Mouse (Mus musculus): ENCODE measurements around the gene Zfp423. TPM values are rescaled to one million over a fixed set of nuclear protein-coding genes. Genes with fewer than 3 reads are reported as not detected.
"Not testable (repeated sequence)": the region's sequence is repeated elsewhere in the genome, so short reads cannot be mapped to it uniquely, and the experiment has no call there.

The Zfp423 gene
- polyA plus RNA-seq, 1 experiment from 2014 or later, result 10.9 TPM

- Histone ChIP-seq H3K9ac (no peak overlapping the region), H3K27me3 (no peaks in the 10 kb centered on the region), H3K36me3 (no peaks in the 10 kb centered on the region), H3K9me3 (replicated peaks) (no peaks in the 10 kb centered on the region), H3K4me1 (peaks cover 6% of the 10 kb centered on the region; the same call in 1 of the 2 replicates), H3K4me3 (replicated peaks) (no peak overlapping the region), H3K4me2 (no peak overlapping the region), H3K27ac (no peak overlapping the region)
- no peak for ATAC-seq (replicated peaks; ENCODE audit: low FRiP score)
- 49% methylated on average over 5 of the region's 5 CpGs for WGBS
Observed at GRCm38 (mm10) chr8:87851380-87851779, 108.0 kb downstream of the Zfp423 start.

- H3K27ac ChIP-seq, result no peak overlapping the region
Observed at GRCm38 (mm10) chr8:87848836-87849235, 110.6 kb downstream of the Zfp423 start.

GRCm38 (mm10) chr8:87847796-87848195 is 111.6 kb downstream of the Zfp423 start:
- H3K4me2 ChIP-seq, result no peak overlapping the region
- no peaks in the 10 kb centered on the region for H3K27me3 ChIP-seq
- H3K36me3 ChIP-seq, result no peaks in the 10 kb centered on the region
- H3K9ac ChIP-seq, result no peak overlapping the region
- H3K27ac ChIP-seq, result no peak overlapping the region
- H3K9me3 ChIP-seq (replicated peaks), result no peaks in the 10 kb centered on the region
- H3K4me1 ChIP-seq, result peaks cover 6% of the 10 kb centered on the region; the same call in 1 of the 2 replicates
- WGBS, result 75% methylated on average over 6 of the region's 6 CpGs
- ATAC-seq (replicated peaks; ENCODE audit: low FRiP score), result no peak
- no peak overlapping the region for H3K4me3 ChIP-seq (replicated peaks)

More at GRCm38 (mm10) chr8:87848836-87849235, 110.6 kb downstream of the Zfp423 start:
- no peak overlapping the region for H3K4me2 ChIP-seq
- no peaks in the 10 kb centered on the region for H3K36me3 ChIP-seq
- no peak overlapping the region for H3K9ac ChIP-seq
- H3K9me3 ChIP-seq (replicated peaks), result no peaks in the 10 kb centered on the region
- H3K4me3 ChIP-seq (replicated peaks), result no peak overlapping the region
- no peaks in the 10 kb centered on the region for H3K27me3 ChIP-seq
- no peak for ATAC-seq (replicated peaks; ENCODE audit: low FRiP score)
- H3K4me1 ChIP-seq, result peaks cover 6% of the 10 kb centered on the region; the same call in 1 of the 2 replicates
- 83% methylated on average over 5 of the region's 5 CpGs for WGBS

- H3K27me3 ChIP-seq; H3K4me2 ChIP-seq; ATAC-seq (replicated peaks; ENCODE audit: low FRiP score); H3K27ac ChIP-seq; H3K9ac ChIP-seq; H3K9me3 ChIP-seq (replicated peaks); H3K36me3 ChIP-seq; H3K4me3 ChIP-seq (replicated peaks): not testable (repeated sequence)
- 79% methylated on average over 11 of the region's 11 CpGs for WGBS
- peaks cover 21% of the 10 kb centered on the region for H3K4me1 ChIP-seq
Observed at GRCm38 (mm10) chr8:87842096-87842495, 117.3 kb downstream of the Zfp423 start.

- peaks cover 70% of the 10 kb centered on the region for H3K4me1 ChIP-seq
Observed at GRCm38 (mm10) chr8:87837266-87837665, 122.1 kb downstream of the Zfp423 start.

GRCm38 (mm10) chr8:87836866-87837265 is 122.5 kb downstream of the Zfp423 start:
- Histone ChIP-seq H3K9ac (no peak overlapping the region), H3K27ac (peak overlapping the region; percentile 39)
- WGBS, result 23% methylated on average over 16 of the region's 16 CpGs

More at GRCm38 (mm10) chr8:87837266-87837665, 122.1 kb downstream of the Zfp423 start:
- H3K9me3 ChIP-seq (replicated peaks), result no peaks in the 10 kb centered on the region
- H3K27ac ChIP-seq, result peak overlapping the region; percentile 39
- 23% methylated on average over 6 of the region's 6 CpGs for WGBS
- no peaks in the 10 kb centered on the region for H3K27me3 ChIP-seq
- ATAC-seq (replicated peaks; ENCODE audit: low FRiP score), result no peak
- H3K36me3 ChIP-seq, result no peaks in the 10 kb centered on the region
- peak overlapping the region; percentile 34 for H3K4me2 ChIP-seq
- H3K4me3 ChIP-seq (replicated peaks), result no peak overlapping the region
- H3K9ac ChIP-seq, result no peak overlapping the region

GRCm38 (mm10) chr8:87835924-87836323 is 123.5 kb downstream of the Zfp423 start:
- Histone ChIP-seq H3K27me3 (no peaks in the 10 kb centered on the region), H3K4me2 (no peak overlapping the region; the same call in 1 of the 2 replicates), H3K36me3 (no peaks in the 10 kb centered on the region), H3K4me1 (peaks cover 76% of the 10 kb centered on the region), H3K9me3 (replicated peaks) (no peaks in the 10 kb centered on the region), H3K27ac (peak overlapping the region; percentile 80), H3K9ac (no peak overlapping the region), H3K4me3 (replicated peaks) (no peak overlapping the region)
- no peak for ATAC-seq (replicated peaks; ENCODE audit: low FRiP score)
- WGBS, result 20% methylated on average over 7 of the region's 7 CpGs

More at GRCm38 (mm10) chr8:87836866-87837265, 122.5 kb downstream of the Zfp423 start:
- peak; percentile 70 for ATAC-seq (replicated peaks; ENCODE audit: low FRiP score)
- Histone ChIP-seq H3K27me3 (no peaks in the 10 kb centered on the region), H3K4me3 (replicated peaks) (no peak overlapping the region), H3K36me3 (no peaks in the 10 kb centered on the region), H3K4me1 (peaks cover 72% of the 10 kb centered on the region), H3K9me3 (replicated peaks) (no peaks in the 10 kb centered on the region), H3K4me2 (peak overlapping the region; percentile 34)

GRCm38 (mm10) chr8:87835411-87835821 is 124.0 kb downstream of the Zfp423 start:
- Histone ChIP-seq H3K36me3 (no peaks in the 10 kb centered on the region), H3K27me3 (no peaks in the 10 kb centered on the region), H3K9me3 (replicated peaks) (no peaks in the 10 kb centered on the region), H3K4me2 (peak overlapping the region; percentile 48), H3K9ac (0 out of 2 replicates have a peak overlapping the region, but pooled peaks have one; percentile 1), H3K27ac (peak overlapping the region; percentile 80), H3K4me1 (peaks cover 79% of the 10 kb centered on the region), H3K4me3 (replicated peaks) (no peak overlapping the region)
- WGBS, result 8% methylated on average over 11 of the region's 11 CpGs
- ATAC-seq (replicated peaks; ENCODE audit: low FRiP score), result no peak

GRCm38 (mm10) chr8:87834656-87835055 is 124.7 kb downstream of the Zfp423 start:
- Histone ChIP-seq H3K9me3 (replicated peaks) (no peaks in the 10 kb centered on the region), H3K9ac (no peak overlapping the region), H3K36me3 (no peaks in the 10 kb centered on the region), H3K4me1 (peaks cover 83% of the 10 kb centered on the region), H3K27ac (no peak overlapping the region), H3K27me3 (no peaks in the 10 kb centered on the region), H3K4me3 (replicated peaks) (no peak overlapping the region), H3K4me2 (no peak overlapping the region)
- ATAC-seq (replicated peaks; ENCODE audit: low FRiP score), result no peak
- WGBS, result 36% methylated on average over 5 of the region's 5 CpGs

- no peak overlapping the region for H3K4me3 ChIP-seq (replicated peaks)
- no peak overlapping the region for H3K9ac ChIP-seq
- H3K27me3 ChIP-seq, result no peaks in the 10 kb centered on the region
- H3K27ac ChIP-seq, result no peak overlapping the region
- H3K4me2 ChIP-seq, result no peak overlapping the region
- ATAC-seq (replicated peaks; ENCODE audit: low FRiP score), result no peak
- 43% methylated on average over 12 of the region's 12 CpGs for WGBS
- no peaks in the 10 kb centered on the region for H3K9me3 ChIP-seq (replicated peaks)
- peaks cover 83% of the 10 kb centered on the region for H3K4me1 ChIP-seq
- no peaks in the 10 kb centered on the region for H3K36me3 ChIP-seq
Observed at GRCm38 (mm10) chr8:87833841-87834620, 125.4 kb downstream of the Zfp423 start.

GRCm38 (mm10) chr8:87833339-87833738 is 126.1 kb downstream of the Zfp423 start:
- Histone ChIP-seq H3K27me3 (no peaks in the 10 kb centered on the region), H3K9me3 (replicated peaks) (no peaks in the 10 kb centered on the region), H3K4me3 (replicated peaks) (no peak overlapping the region), H3K27ac (no peak overlapping the region), H3K36me3 (no peaks in the 10 kb centered on the region), H3K4me2 (no peak overlapping the region), H3K4me1 (peaks cover 86% of the 10 kb centered on the region), H3K9ac (no peak overlapping the region)
- 54% methylated on average over 13 of the region's 13 CpGs for WGBS
- ATAC-seq (replicated peaks; ENCODE audit: low FRiP score), result no peak

GRCm38 (mm10) chr8:87832381-87833325 is 126.7 kb downstream of the Zfp423 start:
- no peaks in the 10 kb centered on the region for H3K9me3 ChIP-seq (replicated peaks)
- H3K4me2 ChIP-seq, result no peak overlapping the region
- H3K9ac ChIP-seq, result no peak overlapping the region
- no peak for ATAC-seq (replicated peaks; ENCODE audit: low FRiP score)
- H3K27me3 ChIP-seq, result no peaks in the 10 kb centered on the region
- no peaks in the 10 kb centered on the region for H3K36me3 ChIP-seq
- peak overlapping the region; percentile 85 for H3K27ac ChIP-seq
- no peak overlapping the region for H3K4me3 ChIP-seq (replicated peaks)
- 54% methylated on average over 23 of the region's 23 CpGs for WGBS
- H3K4me1 ChIP-seq, result peaks cover 79% of the 10 kb centered on the region

All from kidney, embryonic 15.5 days (tissue).